Mouse (Mus musculus) forebrain, embryonic 14.5 days (tissue): ENCODE results near the gene Il25. TPM values are rescaled to one million over a fixed set of nuclear protein-coding genes. Genes with fewer than 3 reads are reported as not detected.
"Not testable (repeated sequence)": the region's sequence is repeated elsewhere in the genome, so short reads cannot be mapped to it uniquely, and the experiment has no call there.

Experiments used
- ATAC-seq: fragments of 200-750 bp; cut with Nextera tagmentation; 2 replicates; pipeline ENCODE4 v1.8.0; 2017; ENCODE audit warnings: mild to moderate bottlenecking, moderate library complexity
- DNase-seq: peaks from one replicate; pipeline ENCODE4 v3.0.0-alpha.2; 2015; ENCODE audit warnings: low spot score
- H3K27ac ChIP-seq: fragments of 300-500 bp; sonication (generic); 2 replicates; pipeline ENCODE4 v1.5.1; 2014; ENCODE audit warnings: low read depth, mild to moderate bottlenecking, control low read depth, low read length, moderate library complexity
- H3K27me3 ChIP-seq: fragments of 300-500 bp; sonication (generic); replicated peaks from 2 replicates; pipeline ENCODE4 v1.6.1; 2014; ENCODE audit warnings: low read length, control low read depth, mixed read lengths; ENCODE audit not compliant: control insufficient read depth, insufficient read depth
- H3K36me3 ChIP-seq: fragments of 300-500 bp; sonication (generic); 2 replicates; pipeline ENCODE4 v1.6.1; 2014; ENCODE audit warnings: low read length, control low read depth; ENCODE audit not compliant: control insufficient read depth, insufficient read depth
- H3K4me1 ChIP-seq: fragments of 300-500 bp; sonication (generic); 2 replicates; pipeline ENCODE4 v1.6.1; 2014; ENCODE audit warnings: antibody characterized with exemption, low read length, control low read depth; ENCODE audit not compliant: control insufficient read depth, insufficient read depth
- H3K4me2 ChIP-seq: fragments of 300-500 bp; sonication (generic); 2 replicates; pipeline ENCODE4 v1.6.1; 2014; ENCODE audit warnings: mild to moderate bottlenecking, control low read depth, low read length
- H3K4me3 ChIP-seq: fragments of 300-500 bp; sonication (generic); 2 replicates; pipeline ENCODE4 v1.5.1; 2014; ENCODE audit warnings: low read depth, low read length, control low read depth
- H3K9ac ChIP-seq: fragments of 300-500 bp; sonication (generic); 2 replicates; pipeline ENCODE4 v1.6.1; 2014; ENCODE audit warnings: mild to moderate bottlenecking, low read length, control low read depth, moderate library complexity
- H3K9me3 ChIP-seq: fragments of 300-500 bp; sonication (generic); replicated peaks from 2 replicates; pipeline ENCODE4 v1.6.1; 2016; ENCODE audit warnings: low read length, control low read depth, mixed read lengths; ENCODE audit not compliant: control insufficient read depth
- WGBS: fragments of 180-500 bp; shearing (Covaris S2); extraction: QIAGEN DNeasy Blood & Tissue Kit; methylation state at CpG from one replicate; pipeline ENCODE4 v1.1.7; 2014; 5-methylcytosine and 5-hydroxymethylcytosine counted together
- polyA plus RNA-seq: library from polyadenylated mRNA; unstranded; fragments of >200 nt; fragmentation: Nextera tagmentation; extraction: Ambion mirVana; gene quantifications from 2 replicates; pipeline ENCODE4 v1.2.1, GENCODE M21; 2014

The Il25 gene
- polyA plus RNA-seq, 1 experiment from 2014 or later = 0.38 TPM

DNA sequence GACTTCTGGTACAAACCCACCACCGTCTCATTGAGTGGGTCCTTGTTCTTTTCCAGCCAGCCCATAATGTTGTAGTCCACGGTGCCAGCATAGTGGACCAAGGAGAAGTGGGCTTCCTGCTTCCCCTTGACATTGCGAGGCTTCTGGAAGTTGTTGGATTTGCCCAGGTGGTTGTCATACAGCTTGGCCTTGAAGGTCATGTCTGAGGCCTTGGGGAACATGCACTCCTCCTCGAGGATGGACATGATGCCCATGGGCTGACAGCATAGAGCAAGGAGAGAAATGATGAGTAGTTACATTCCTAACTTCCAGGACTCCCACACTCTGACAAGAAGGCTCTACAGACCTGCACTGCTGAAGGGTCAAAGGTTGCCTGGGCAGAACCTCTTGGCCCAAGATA, 26.0 kb downstream of the Il25 start:
- no peak overlapping the region for H3K27ac ChIP-seq
- H3K36me3 ChIP-seq = no peaks in the 10 kb centered on the region
- H3K27me3 ChIP-seq = no peaks in the 10 kb centered on the region
- no peak overlapping the region for H3K9ac ChIP-seq
- no peak for ATAC-seq
- no peak overlapping the region for H3K4me2 ChIP-seq
- H3K9me3 ChIP-seq = no peaks in the 10 kb centered on the region
- DNase-seq = no peak
- no peaks in the 10 kb centered on the region for H3K4me1 ChIP-seq
- no peak overlapping the region for H3K4me3 ChIP-seq
- 94% methylated on average over 4 of the region's 4 CpGs for WGBS

DNA sequence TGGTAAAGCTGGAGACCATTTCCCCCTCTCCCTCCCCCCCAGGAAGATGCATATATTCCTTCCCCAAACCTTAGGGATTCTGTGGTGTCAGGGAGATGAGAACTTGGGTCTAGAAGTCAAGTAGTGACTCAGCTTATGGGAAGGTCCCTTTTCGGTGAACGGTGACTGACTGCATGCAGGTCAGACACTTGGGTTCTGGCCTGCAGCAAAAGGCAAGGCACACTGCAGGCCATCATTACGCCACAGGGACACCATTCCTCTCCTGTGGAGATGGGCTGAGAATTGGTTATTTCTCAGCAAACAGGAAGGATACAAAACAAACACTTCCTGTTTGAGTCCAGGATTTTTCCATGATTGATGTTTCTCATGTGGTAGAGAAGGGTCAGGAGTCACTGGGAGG, 26.7 kb downstream of the Il25 start:
- Histone ChIP-seq H3K27me3 (no peaks in the 10 kb centered on the region), H3K9me3 (no peaks in the 10 kb centered on the region), H3K4me1 (no peaks in the 10 kb centered on the region), H3K4me3 (no peak overlapping the region), H3K27ac (no peak overlapping the region), H3K36me3 (no peaks in the 10 kb centered on the region), H3K9ac (no peak overlapping the region), H3K4me2 (no peak overlapping the region)
- DNase-seq (no peak), ATAC-seq (no peak)
- WGBS = 97% methylated on average over 3 of the region's 3 CpGs

DNA sequence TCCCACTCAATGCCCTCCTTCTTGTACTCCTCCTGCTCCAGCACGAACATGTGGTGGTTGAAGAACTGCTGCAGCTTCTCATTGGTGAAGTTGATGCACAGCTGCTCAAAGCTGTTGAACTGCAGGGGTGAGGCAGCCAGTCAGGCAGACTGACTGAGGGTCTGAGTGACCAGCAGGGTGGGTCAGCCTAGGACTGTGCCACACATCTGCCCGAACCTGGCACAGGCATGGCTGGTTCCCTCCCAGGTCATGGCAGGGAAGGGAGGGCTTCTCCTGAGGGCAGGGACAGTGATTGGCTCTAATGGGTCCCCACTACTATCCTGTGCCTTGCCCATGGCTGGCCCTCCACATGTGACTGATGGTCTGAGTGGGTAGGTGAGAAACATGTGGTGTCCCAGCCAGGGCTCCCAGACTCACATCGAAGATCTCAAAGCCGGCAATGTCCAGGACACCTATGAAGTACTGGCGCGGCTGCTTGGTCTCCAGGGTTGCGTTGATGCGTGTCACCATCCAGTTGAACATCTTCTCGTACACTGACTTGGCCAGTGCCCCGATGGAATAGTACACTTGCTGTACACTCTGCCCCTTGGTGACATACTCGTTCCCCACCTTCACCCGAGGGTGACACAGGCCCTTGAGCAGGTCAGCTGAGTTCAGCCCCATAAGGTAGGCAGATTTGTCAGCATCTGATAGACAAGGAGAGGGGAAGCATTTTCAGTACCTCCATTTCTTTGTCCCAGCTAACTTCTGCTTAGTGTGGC, 27.5 kb downstream of the Il25 start:
- DNase-seq, H3K4me1 ChIP-seq, H3K9me3 ChIP-seq, H3K4me2 ChIP-seq, H3K4me3 ChIP-seq, H3K27me3 ChIP-seq, ATAC-seq, H3K36me3 ChIP-seq, H3K27ac ChIP-seq, H3K9ac ChIP-seq: not testable (repeated sequence)
- WGBS = 94% methylated on average over 12 of the region's 12 CpGs

DNA sequence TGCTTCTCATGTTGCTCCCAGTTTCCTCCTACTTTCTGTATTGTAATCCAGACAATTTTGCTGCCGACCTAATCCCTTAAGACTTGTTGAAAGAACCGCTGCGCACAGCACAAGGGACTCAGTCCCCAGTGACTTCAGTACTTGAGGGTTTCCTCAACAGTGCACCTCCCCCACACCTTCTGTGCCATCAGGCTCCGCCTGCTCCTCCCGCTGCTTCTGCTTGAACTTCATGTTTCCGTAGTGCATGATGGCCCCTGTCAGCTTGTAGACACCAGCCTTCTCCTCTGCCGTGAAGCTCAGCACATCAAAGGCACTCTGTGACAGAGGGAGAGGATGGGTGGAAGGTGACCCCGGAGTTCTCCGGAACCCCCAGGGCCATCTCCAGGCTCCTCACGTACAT, 28.3 kb downstream of the Il25 start:
- no peaks in the 10 kb centered on the region for H3K4me1 ChIP-seq
- DNase-seq (peak; percentile 1), ATAC-seq (no peak)
- no peaks in the 10 kb centered on the region for H3K36me3 ChIP-seq
- no peaks in the 10 kb centered on the region for H3K27me3 ChIP-seq
- no peak overlapping the region for H3K4me2 ChIP-seq
- no peak overlapping the region for H3K9ac ChIP-seq
- 68% methylated on average over 10 of the region's 10 CpGs for WGBS
- H3K4me3 ChIP-seq = no peak overlapping the region
- no peaks in the 10 kb centered on the region for H3K9me3 ChIP-seq
- H3K27ac ChIP-seq = no peak overlapping the region

DNA sequence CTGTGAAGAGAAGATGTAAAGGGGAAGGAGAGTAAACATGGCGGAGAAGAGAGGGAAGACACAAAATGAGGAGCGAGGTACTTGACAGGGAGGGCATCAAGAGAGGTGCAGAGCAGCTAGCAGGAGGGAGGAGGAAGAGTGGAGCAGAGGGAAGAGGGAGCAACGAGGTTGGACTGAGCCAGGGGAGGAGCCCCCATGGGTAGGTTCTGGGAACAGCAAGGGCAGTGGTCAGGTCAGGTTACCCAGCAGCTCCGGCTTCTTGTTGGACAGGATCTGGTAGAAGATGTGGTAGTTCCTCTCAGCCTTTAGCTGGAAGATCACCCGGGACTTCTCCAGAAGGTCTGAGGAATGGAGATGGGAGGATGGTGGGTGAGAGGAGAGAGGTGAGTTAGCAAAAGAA, 29.0 kb downstream of the Il25 start:
- no peaks in the 10 kb centered on the region for H3K4me1 ChIP-seq
- H3K4me2 ChIP-seq = no peak overlapping the region
- ATAC-seq = no peak
- WGBS = 86% methylated on average over 5 of the region's 5 CpGs
- H3K4me3 ChIP-seq = no peak overlapping the region
- H3K27me3 ChIP-seq = no peaks in the 10 kb centered on the region
- H3K36me3 ChIP-seq = no peaks in the 10 kb centered on the region
- no peak overlapping the region for H3K9ac ChIP-seq
- DNase-seq = no peak
- no peaks in the 10 kb centered on the region for H3K9me3 ChIP-seq
- no peak overlapping the region for H3K27ac ChIP-seq

DNA sequence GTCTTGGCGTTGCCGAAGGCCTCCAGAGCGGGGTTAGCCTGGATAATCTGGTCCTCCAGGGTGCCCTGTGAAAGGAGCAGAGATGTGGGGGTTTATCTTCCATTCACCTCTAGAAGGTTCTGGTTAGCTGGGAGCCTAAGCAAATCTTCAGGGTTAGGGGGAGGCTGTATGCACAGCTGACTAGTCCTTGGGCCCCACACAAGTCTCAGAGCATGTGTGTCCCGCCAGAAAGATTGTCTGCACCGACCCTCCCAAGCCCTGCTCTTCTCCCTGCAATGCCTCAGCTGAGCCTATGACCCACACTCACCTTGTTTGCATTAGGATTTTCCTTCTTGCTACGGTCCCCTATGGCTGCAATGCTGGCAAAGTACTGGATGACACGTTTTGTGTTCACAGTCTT, 30.2 kb downstream of the Il25 start:
- WGBS = 93% methylated on average over 7 of the region's 7 CpGs
- no peaks in the 10 kb centered on the region for H3K27me3 ChIP-seq
- no peak overlapping the region for H3K4me2 ChIP-seq
- no peak overlapping the region for H3K27ac ChIP-seq
- DNase-seq (no peak), ATAC-seq (no peak)
- H3K9ac ChIP-seq = no peak overlapping the region
- H3K36me3 ChIP-seq = no peaks in the 10 kb centered on the region
- no peaks in the 10 kb centered on the region for H3K9me3 ChIP-seq
- H3K4me1 ChIP-seq = no peaks in the 10 kb centered on the region
- H3K4me3 ChIP-seq = no peak overlapping the region

DNA sequence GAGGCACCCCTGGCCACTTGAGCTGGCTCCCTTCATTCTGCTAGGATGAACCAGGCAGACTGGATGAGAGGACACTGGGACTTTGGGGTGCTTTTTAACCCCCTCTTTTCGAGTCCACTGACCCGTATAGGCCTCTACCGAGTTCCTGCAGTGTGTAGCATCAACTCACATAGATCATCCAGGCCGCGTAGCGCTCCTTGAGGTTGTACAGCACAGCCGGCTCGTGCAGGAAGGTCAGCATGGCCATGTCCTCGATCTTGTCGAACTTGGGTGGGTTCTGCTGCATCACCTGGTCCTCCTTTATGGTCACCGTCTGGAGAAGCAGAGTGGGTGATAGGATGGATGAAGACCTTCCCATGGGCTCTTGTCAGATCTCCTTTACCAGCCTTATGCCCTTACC, 31.2 kb downstream of the Il25 start:
- H3K4me2 ChIP-seq = no peak overlapping the region
- DNase-seq (no peak), ATAC-seq (no peak)
- no peaks in the 10 kb centered on the region for H3K9me3 ChIP-seq
- H3K4me1 ChIP-seq = no peaks in the 10 kb centered on the region
- H3K27ac ChIP-seq = no peak overlapping the region
- H3K27me3 ChIP-seq = no peaks in the 10 kb centered on the region
- H3K36me3 ChIP-seq = no peaks in the 10 kb centered on the region
- no peak overlapping the region for H3K9ac ChIP-seq
- 89% methylated on average over 11 of the region's 11 CpGs for WGBS
- H3K4me3 ChIP-seq = no peak overlapping the region

DNA sequence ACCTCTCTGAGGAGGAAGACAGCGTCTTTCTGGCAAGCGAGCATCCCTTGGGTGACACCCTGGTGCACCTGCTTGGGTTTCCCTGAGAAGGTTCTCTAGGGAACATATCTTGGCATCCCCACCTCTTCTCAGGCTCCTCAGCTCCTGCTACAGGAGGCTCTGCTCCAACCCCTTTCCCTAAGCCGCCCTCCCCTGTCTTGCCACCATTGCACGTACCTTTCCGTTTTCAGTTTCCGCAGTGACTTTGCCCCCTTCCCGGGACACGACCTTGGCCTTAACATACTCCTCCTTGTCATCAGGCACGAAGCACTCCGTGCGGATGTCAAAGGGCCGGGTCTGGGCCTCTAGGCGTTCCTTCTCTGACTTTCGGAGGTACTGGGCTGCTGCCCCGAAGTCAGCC, 32.5 kb downstream of the Il25 start:
- ATAC-seq = no peak
- DNase-seq = no peak
- no peaks in the 10 kb centered on the region for H3K27me3 ChIP-seq
- 82% methylated on average over 15 of the region's 15 CpGs for WGBS
- no peaks in the 10 kb centered on the region for H3K9me3 ChIP-seq
- H3K4me1 ChIP-seq = no peaks in the 10 kb centered on the region
- no peak overlapping the region for H3K4me2 ChIP-seq
- H3K9ac ChIP-seq = no peak overlapping the region
- H3K36me3 ChIP-seq = no peaks in the 10 kb centered on the region
- H3K4me3 ChIP-seq = no peak overlapping the region
- H3K27ac ChIP-seq = no peak overlapping the region

DNA sequence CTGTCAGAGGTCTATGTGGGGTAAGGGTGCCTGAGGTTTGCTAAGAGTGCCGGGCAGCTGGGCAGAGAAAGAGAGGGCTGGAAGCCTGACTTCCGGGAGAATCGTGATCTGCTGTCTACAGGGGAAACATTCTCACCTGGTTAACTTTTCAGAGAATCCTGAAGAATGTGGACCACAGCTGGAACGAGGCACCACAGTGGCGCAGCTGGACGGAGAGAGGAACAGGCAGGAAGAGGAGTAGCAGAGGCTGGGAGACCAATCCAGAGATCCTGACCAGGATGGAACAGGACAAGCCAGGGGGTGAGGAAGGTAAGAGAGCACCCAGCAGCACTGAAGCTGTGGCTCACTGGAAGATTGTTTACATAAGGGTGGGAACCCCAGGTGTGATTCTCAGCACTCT, 33.1 kb downstream of the Il25 start:
- Histone ChIP-seq H3K4me2 (no peak overlapping the region), H3K27me3 (no peaks in the 10 kb centered on the region), H3K9me3 (no peaks in the 10 kb centered on the region), H3K4me3 (no peak overlapping the region), H3K36me3 (no peaks in the 10 kb centered on the region), H3K9ac (no peak overlapping the region), H3K4me1 (no peaks in the 10 kb centered on the region), H3K27ac (no peak overlapping the region)
- 73% methylated on average over 6 of the region's 6 CpGs for WGBS
- no peak for ATAC-seq
- DNase-seq = no peak
